Mouse (Mus musculus) forebrain, embryonic 12.5 days (tissue): Measurements from ENCODE around the gene Colgalt1. TPM values are rescaled to one million over a fixed set of nuclear protein-coding genes. Genes with fewer than 3 reads are reported as not detected.

Source experiments
- ATAC-seq: fragments of 200-750 bp; cut with Nextera tagmentation; 2 replicates; pipeline ENCODE4 v1.8.0; 2017; ENCODE audit warnings: moderate TSS enrichment; ENCODE audit not compliant: low FRiP score
- H3K27ac ChIP-seq: fragments of 300-500 bp; sonication (generic); 2 replicates; pipeline ENCODE4 v1.5.1; 2016; ENCODE audit warnings: mild to moderate bottlenecking
- H3K27me3 ChIP-seq: fragments of 300-500 bp; sonication (generic); 2 replicates; pipeline ENCODE4 v1.6.1; 2016; ENCODE audit warnings: mild to moderate bottlenecking
- H3K36me3 ChIP-seq: fragments of 300-500 bp; sonication (generic); replicated peaks from 2 replicates; pipeline ENCODE4 v1.6.1; 2016; ENCODE audit warnings: mild to moderate bottlenecking
- H3K4me1 ChIP-seq: fragments of 300-500 bp; sonication (generic); 2 replicates; pipeline ENCODE4 v1.6.1; 2016
- H3K4me2 ChIP-seq: fragments of 300-500 bp; sonication (generic); 2 replicates; pipeline ENCODE4 v1.6.1; 2016; ENCODE audit warnings: mild to moderate bottlenecking, moderate library complexity
- H3K4me3 ChIP-seq: fragments of 300-500 bp; sonication (generic); replicated peaks from 2 replicates; pipeline ENCODE4 v1.5.1; 2016; ENCODE audit warnings: mild to moderate bottlenecking
- H3K9ac ChIP-seq: fragments of 300-500 bp; sonication (generic); 2 replicates; pipeline ENCODE4 v1.6.1; 2016; ENCODE audit warnings: mild to moderate bottlenecking
- H3K9me3 ChIP-seq: fragments of 300-500 bp; sonication (generic); 2 replicates; pipeline ENCODE4 v1.6.1; 2016
- WGBS: fragments of 180-500 bp; shearing (Covaris S2); methylation state at CpG from one replicate; pipeline ENCODE4 v1.1.7; 2016; 5-methylcytosine and 5-hydroxymethylcytosine counted together
- polyA plus RNA-seq: library from polyadenylated mRNA; unstranded; fragments of >200 nt; fragmentation: Nextera tagmentation; extraction: Ambion mirVana; gene quantifications from 2 replicates; pipeline ENCODE4 v1.2.1, GENCODE M21; 2016

Colgalt1 gene
- polyA plus RNA-seq, 1 experiment from 2014 or later, result 42.7 TPM

DNA sequence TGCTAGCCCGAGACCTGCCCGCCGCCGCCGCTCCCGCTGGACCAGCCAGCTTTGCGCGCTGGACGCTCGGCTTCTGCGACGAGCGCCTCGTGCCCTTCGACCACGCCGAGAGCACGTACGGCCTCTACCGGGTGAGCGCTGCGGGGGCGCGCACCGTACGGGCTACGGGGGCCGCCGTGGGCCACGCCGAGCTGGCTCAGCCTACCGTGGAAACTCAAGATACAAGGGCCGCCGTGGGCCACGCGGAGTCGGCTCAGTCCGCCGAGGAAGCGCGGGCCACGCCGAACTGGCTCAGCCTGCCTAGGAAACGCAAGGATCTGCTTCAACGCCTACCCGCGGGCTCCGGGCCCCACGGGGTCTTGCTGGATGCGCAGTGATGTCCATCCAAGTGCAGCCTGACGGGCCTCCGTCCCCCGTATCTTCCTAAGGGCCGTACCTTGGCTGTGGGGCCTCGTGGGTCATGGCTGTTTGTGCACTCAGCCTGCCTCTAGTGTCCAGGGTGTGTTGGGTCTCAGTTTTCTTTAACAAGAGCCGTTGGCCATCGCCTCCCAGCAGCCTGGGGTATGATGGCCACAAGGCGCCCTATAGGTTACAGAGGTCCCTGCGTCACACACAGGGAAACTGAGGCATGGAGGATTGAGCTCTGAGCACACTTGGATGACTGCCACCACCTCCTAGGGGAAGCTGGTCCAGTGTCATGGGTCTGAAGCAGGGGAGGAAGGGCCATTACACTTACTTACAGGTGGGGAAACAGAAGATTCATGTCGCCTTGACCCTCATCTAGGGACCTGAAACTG, 18.2 kb upstream of the Colgalt1 start:
- 5% methylated on average over 60 of the region's 60 CpGs for WGBS
- peak; percentile 77 for ATAC-seq
- peak overlapping the region; percentile 90 for H3K4me3 ChIP-seq

GRCm38 (mm10) chr8:71593556-71594323, 17.1 kb upstream of the Colgalt1 start:
- no peaks in the 10 kb centered on the region; the same call in 1 of the 2 replicates for H3K36me3 ChIP-seq
- H3K4me3 ChIP-seq, result no peak overlapping the region
- no peak overlapping the region for H3K9ac ChIP-seq
- H3K27me3 ChIP-seq, result 0 out of 2 replicates have a peak, but pooled peaks cover 6% of the 10 kb centered on the region
- no peaks in the 10 kb centered on the region for H3K9me3 ChIP-seq
- 0 out of 2 replicates have a peak overlapping the region, but pooled peaks have one; percentile 93 for H3K4me2 ChIP-seq
- peaks cover 28% of the 10 kb centered on the region for H3K4me1 ChIP-seq
- ATAC-seq, result no peak
- 94% methylated on average over 8 of the region's 8 CpGs for WGBS
- H3K27ac ChIP-seq, result no peak overlapping the region

More for the DNA sequence above, 18.2 kb upstream of the Colgalt1 start:
- Histone ChIP-seq H3K36me3 (no peaks in the 10 kb centered on the region; the same call in 1 of the 2 replicates), H3K9me3 (no peaks in the 10 kb centered on the region), H3K27me3 (0 out of 2 replicates have a peak, but pooled peaks cover 6% of the 10 kb centered on the region), H3K27ac (peak overlapping the region; percentile 98), H3K4me1 (peaks cover 28% of the 10 kb centered on the region), H3K9ac (peak overlapping the region; percentile 93), H3K4me2 (peak overlapping the region; percentile 93)

DNA sequence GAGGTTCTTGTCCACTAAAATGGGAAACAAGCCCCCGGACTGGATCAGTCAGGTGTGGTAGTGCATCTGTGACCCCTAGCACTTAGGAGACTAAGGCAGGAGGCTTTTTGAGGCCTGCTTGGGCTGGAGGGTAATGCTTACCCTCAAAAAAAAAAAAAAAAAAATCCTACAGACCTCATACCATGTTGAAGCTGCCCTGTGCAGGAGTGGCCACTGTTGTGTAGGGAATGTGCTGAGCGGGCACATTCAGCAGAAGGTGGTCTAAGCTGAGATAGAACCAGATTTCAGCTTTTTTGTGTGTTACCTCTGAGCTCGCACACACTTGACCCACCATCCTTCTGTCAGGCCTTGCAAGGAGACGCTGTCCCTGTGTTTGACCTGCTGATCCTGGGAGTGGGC, 16.5 kb upstream of the Colgalt1 start:
- H3K4me2 ChIP-seq, result no peak overlapping the region
- ATAC-seq, result no peak
- peaks cover 3% of the 10 kb centered on the region for H3K36me3 ChIP-seq
- H3K9me3 ChIP-seq, result no peaks in the 10 kb centered on the region
- H3K27me3 ChIP-seq, result 0 out of 2 replicates have a peak, but pooled peaks cover 10% of the 10 kb centered on the region
- no peak overlapping the region for H3K9ac ChIP-seq
- no peak overlapping the region for H3K4me3 ChIP-seq
- no peak overlapping the region for H3K27ac ChIP-seq
- WGBS, result 94% methylated on average over 4 of the region's 4 CpGs
- H3K4me1 ChIP-seq, result peaks cover 28% of the 10 kb centered on the region

DNA sequence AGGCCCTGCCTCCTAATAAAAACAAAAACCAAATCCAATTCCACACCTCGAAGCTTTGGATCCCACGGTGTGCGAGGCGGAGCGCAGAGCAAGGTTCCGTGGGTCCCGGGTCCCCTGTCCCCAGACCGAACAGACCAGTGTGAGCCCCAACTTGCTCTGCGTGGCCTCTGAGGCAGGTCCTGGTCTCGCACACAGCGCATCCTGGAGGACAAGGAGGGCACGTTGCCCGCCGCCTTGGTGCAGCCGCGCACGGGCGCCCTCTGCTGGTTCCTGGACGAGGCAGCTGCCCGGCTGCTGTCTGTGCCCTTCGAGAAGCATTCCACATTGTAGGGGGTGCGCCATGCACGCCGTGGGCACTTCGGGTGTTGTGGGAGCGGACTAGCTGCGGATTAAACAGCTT, 14.9 kb upstream of the Colgalt1 start:
- Histone ChIP-seq H3K4me1 (peaks cover 26% of the 10 kb centered on the region), H3K27ac (no peak overlapping the region), H3K9me3 (no peaks in the 10 kb centered on the region), H3K27me3 (peaks cover 14% of the 10 kb centered on the region), H3K9ac (no peak overlapping the region), H3K4me3 (no peak overlapping the region; the same call in 1 of the 2 replicates), H3K4me2 (no peak overlapping the region), H3K36me3 (peaks cover 3% of the 10 kb centered on the region)
- peak; percentile 30 for ATAC-seq
- 8% methylated on average over 27 of the region's 27 CpGs for WGBS

GRCm38 (mm10) chr8:71596384-71596783, 14.4 kb upstream of the Colgalt1 start:
- Histone ChIP-seq H3K27ac (0 out of 2 replicates have a peak overlapping the region, but pooled peaks have one; percentile 36), H3K36me3 (peaks cover 3% of the 10 kb centered on the region), H3K4me2 (no peak overlapping the region), H3K4me1 (peaks cover 21% of the 10 kb centered on the region), H3K27me3 (peaks cover 18% of the 10 kb centered on the region), H3K9ac (no peak overlapping the region), H3K4me3 (no peak overlapping the region; the same call in 1 of the 2 replicates), H3K9me3 (no peaks in the 10 kb centered on the region)
- WGBS, result 61% methylated on average over 6 of the region's 6 CpGs
- ATAC-seq, result no peak

DNA sequence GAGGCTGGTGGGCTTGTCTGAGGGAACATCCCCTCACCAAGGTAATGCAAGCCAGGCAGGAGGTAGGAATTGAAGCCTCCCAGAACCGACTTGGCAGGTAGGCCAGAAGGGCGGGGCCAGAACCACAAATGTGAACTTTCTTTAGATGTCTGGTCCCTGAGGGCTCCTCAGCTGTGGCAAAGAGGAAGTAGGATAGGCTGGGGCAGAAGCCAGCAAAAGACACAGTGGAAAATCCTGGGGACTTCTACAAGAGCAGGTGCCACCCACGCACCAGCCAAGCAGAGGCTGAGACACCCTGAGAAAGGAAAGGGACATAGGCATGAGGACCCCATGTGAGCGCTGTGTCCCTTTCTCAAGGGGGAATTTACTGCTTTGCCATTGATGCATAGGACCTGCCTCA, 14.0 kb upstream of the Colgalt1 start:
- Histone ChIP-seq H3K9ac (no peak overlapping the region), H3K4me1 (peaks cover 19% of the 10 kb centered on the region), H3K4me3 (no peak overlapping the region), H3K4me2 (no peak overlapping the region), H3K36me3 (peaks cover 3% of the 10 kb centered on the region), H3K27me3 (peaks cover 22% of the 10 kb centered on the region), H3K27ac (no peak overlapping the region), H3K9me3 (no peaks in the 10 kb centered on the region)
- 84% methylated on average over 4 of the region's 4 CpGs for WGBS
- no peak for ATAC-seq

DNA sequence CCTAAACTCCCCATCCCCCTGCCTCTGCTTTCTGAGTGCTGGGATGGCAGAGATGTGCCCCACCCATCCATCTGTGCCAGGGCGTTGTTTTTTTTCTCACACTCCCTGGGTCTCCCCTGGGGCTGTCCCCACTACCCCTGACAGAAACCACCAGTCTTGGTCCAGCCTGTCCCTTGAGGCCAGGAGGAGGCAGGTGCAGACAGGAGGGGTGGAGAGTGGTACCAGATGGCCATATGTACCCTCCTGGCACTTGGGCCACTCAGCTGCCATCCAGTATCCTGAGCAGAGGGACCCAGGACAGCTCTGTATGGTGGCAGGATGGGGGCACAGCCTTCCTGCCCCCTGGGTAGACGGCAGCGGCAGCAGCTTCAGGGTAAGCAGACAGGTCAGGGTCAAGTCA, 13.3 kb upstream of the Colgalt1 start, which contains the start of gene Fam129c:
Fam129c (plus strand) TSS at position 198 of the 400 bp plus-strand sequence.
- Histone ChIP-seq H3K36me3 (peaks cover 3% of the 10 kb centered on the region), H3K9ac (no peak within 1 kb of the TSS), H3K4me3 (no peak within 1 kb of the TSS), H3K9me3 (no peaks in the 10 kb centered on the region), H3K4me1 (peaks cover 22% of the 10 kb centered on the region), H3K27me3 (peaks cover 28% of the 10 kb centered on the region), H3K4me2 (no peak within 1 kb of the TSS), H3K27ac (0 out of 2 replicates have a peak within 1 kb of the TSS, but pooled peaks have one; percentile 36)
- 88% methylated on average over 3 of the region's 3 CpGs for WGBS
- ATAC-seq, result no peak

GRCm38 (mm10) chr8:71598375-71598774, 12.4 kb upstream of the Colgalt1 start:
- H3K27me3 ChIP-seq, result peaks cover 37% of the 10 kb centered on the region
- peaks cover 3% of the 10 kb centered on the region for H3K36me3 ChIP-seq
- no peak overlapping the region for H3K4me3 ChIP-seq
- peaks cover 22% of the 10 kb centered on the region for H3K4me1 ChIP-seq
- ATAC-seq, result no peak
- H3K4me2 ChIP-seq, result no peak overlapping the region
- H3K9me3 ChIP-seq, result no peaks in the 10 kb centered on the region
- H3K9ac ChIP-seq, result no peak overlapping the region
- H3K27ac ChIP-seq, result no peak overlapping the region

- Histone ChIP-seq H3K9me3 (no peaks in the 10 kb centered on the region), H3K36me3 (peaks cover 3% of the 10 kb centered on the region), H3K4me3 (no peak overlapping the region), H3K27me3 (peaks cover 42% of the 10 kb centered on the region), H3K27ac (no peak overlapping the region), H3K4me2 (no peak overlapping the region), H3K9ac (no peak overlapping the region), H3K4me1 (peaks cover 20% of the 10 kb centered on the region)
- no peak for ATAC-seq
- 95% methylated on average over 5 of the region's 5 CpGs for WGBS
Observed at GRCm38 (mm10) chr8:71598841-71599240, 12.0 kb upstream of the Colgalt1 start.

DNA sequence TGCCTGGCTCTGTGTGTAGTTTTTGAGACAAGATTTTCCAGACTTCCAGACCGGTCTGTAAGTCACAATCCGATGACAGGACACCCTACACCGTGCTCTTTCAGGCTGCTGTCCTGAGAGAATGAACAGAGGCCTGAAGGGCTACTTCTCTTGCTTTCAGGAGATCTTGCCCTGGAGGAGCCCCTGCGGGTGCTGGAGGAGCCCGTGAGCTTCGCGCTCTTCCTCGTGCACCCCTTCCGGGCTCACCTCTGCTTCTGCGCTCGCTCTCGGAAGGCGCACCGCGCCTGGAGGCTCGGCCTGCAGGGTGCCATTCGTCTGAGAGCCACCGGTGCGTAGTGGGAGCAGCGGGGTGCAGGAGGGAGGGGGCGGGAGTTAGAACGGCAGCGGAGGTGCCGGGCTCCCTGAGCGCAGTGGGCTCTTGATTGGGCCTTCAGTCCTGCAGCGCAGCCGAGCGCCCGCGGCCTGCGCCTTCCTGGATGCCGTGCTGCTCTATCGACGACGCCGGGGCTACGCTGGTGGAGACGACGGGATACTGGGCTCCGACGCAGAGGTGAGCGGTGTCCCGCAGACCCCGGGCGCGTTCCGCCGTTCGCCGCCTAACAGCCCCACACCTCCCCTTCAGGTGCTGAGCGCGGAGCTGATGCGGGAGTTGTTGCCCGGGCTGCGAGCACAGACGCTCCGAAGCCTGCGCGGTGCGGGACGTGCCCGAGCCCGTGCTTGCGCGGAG, 8.7 kb upstream of the Colgalt1 start:
- peak overlapping the region; percentile 52 for H3K4me2 ChIP-seq

DNA sequence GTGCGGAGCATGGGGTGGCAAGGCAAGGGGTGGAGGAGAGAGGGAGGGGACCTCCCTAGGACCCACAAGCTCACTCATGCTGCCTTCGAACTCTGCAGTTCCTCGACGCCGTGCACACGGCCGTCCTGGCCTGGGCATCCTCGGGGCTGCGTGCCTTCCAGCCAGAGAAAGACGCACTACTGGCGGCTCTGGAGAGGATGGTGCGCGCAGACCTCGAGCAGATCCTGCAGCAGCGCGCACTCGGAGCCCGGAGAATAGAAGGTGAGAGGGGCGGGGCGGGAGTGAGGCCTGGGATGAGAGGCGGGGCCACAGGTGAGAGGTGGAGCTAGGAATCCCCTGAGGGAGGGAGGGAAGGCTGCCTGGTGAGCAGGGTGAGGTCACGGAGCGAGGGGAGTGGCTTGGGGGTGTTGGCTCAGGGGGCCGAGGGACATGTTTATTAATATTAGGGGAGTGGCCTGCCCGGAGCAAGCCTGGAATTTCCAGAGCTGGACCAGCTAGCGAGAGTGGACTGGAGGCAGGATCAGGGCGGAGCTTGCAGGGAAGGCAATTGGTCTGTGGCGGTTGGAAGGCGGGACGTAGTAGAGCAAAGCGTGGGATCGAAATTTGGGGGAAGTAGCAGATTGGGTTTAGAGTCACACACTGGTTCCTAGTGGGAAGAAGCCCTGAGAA, 8.0 kb upstream of the Colgalt1 start:
- Histone ChIP-seq H3K9me3 (no peaks in the 10 kb centered on the region), H3K4me2 (peak overlapping the region; percentile 52), H3K9ac (0 out of 2 replicates have a peak overlapping the region, but pooled peaks have one; percentile 22), H3K27me3 (peaks cover 56% of the 10 kb centered on the region), H3K4me3 (peak overlapping the region; percentile 32), H3K36me3 (peaks cover 3% of the 10 kb centered on the region; the same call in 1 of the 2 replicates), H3K27ac (no peak overlapping the region), H3K4me1 (peaks cover 13% of the 10 kb centered on the region)
- 1% methylated on average over 32 of the region's 32 CpGs for WGBS
- peak; percentile 65 for ATAC-seq

More for the DNA sequence above, 8.7 kb upstream of the Colgalt1 start:
- no peaks in the 10 kb centered on the region for H3K9me3 ChIP-seq
- peak; percentile 43 for ATAC-seq
- peaks cover 13% of the 10 kb centered on the region for H3K4me1 ChIP-seq
- peaks cover 3% of the 10 kb centered on the region; the same call in 1 of the 2 replicates for H3K36me3 ChIP-seq
- peak overlapping the region; percentile 32 for H3K4me3 ChIP-seq
- WGBS, result 3% methylated on average over 65 of the region's 65 CpGs
- 0 out of 2 replicates have a peak overlapping the region, but pooled peaks have one; percentile 22 for H3K9ac ChIP-seq
- H3K27me3 ChIP-seq, result peaks cover 56% of the 10 kb centered on the region
- H3K27ac ChIP-seq, result no peak overlapping the region
